Mouse (Mus musculus) brain, embryonic 14.5 days (tissue): Measurements from ENCODE around the gene Tgfb1. TPM values are rescaled to one million over a fixed set of nuclear protein-coding genes. Genes with fewer than 3 reads are reported as not detected.
"Not testable (repeated sequence)": the region's sequence is repeated elsewhere in the genome, so short reads cannot be mapped to it uniquely, and the experiment has no call there.

Source experiments
- DNase-seq: peaks from one replicate; pipeline ENCODE4 v3.0.0-alpha.2; 2011; ENCODE audit warnings: low read depth
- CTCF ChIP-seq: fragments of 200-500 bp; IDR thresholded peaks from 2 replicates; pipeline ENCODE4 v1.5.1; 2012; ENCODE audit warnings: inconsistent platforms, mild to moderate bottlenecking, moderate library complexity, borderline replicate concordance; ENCODE audit not compliant: insufficient read depth, insufficient read length; ENCODE audit errors: extremely low read depth
- POLR2A ChIP-seq: fragments of 200-500 bp; IDR thresholded peaks from 2 replicates; pipeline ENCODE4 v1.6.1; 2012; ENCODE audit warnings: mild to moderate bottlenecking, inconsistent platforms, borderline replicate concordance; ENCODE audit not compliant: poor library complexity, insufficient read depth, insufficient read length, severe bottlenecking; ENCODE audit errors: extremely low read depth
- polyA plus RNA-seq: library from polyadenylated mRNA; depleted of rRNA; stranded (reverse); fragments of >200 nt; gene quantifications from 2 replicates; pipeline ENCODE4 v1.2.3, GENCODE M21; 2012

The Tgfb1 gene
- polyA plus RNA-seq, 1 experiment = 7.9 TPM

DNA sequence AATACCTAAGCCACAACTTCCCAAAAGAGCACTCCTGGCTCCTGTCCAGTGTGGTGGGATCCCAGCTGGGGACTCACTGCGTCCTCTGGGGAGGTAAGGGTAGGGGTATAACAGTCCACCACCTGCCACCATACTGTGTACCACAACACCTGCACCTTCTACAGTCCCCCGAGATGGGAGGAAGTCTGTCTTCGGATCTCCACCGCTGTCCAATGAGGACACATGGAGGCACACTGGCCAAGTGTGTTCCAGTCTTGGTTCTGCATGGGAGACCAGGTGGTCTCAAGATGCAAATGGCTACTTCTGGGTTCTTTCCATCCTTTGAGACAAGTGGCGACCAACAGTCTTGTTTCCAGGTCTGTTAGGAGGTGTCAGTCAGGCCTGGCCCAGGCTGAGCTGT lies 24.4 kb downstream of the Tgfb1 start:
- DNase-seq = no peak
- TF ChIP-seq CTCF (no peak), POLR2A (no peak)

DNA sequence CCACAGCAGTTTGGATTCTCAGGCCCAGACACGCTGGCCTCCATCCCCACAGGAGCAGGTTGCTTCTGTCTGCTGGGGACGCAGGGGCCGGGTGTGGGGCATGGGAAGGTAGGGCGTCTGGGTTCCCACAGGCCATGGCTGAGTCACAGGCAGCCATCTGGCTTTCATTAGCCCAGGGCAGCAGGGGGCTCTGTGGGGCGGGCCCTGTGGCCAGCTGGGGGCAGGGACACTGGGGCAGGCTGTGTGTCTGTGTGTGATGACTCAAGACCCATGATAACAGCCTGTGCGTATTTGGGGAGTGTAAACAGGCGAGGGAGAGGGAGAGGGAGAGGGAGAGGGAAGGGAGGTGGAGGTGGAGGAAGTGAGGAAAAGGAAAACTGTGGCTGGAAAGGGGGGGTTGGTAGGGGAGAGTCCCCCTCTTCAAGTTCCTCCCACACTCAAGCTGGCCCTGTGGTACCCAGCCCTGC lies 25.0 kb downstream of the Tgfb1 start:
- DNase-seq = no peak
- TF ChIP-seq POLR2A = no peak
- no peak for TF ChIP-seq CTCF

DNA sequence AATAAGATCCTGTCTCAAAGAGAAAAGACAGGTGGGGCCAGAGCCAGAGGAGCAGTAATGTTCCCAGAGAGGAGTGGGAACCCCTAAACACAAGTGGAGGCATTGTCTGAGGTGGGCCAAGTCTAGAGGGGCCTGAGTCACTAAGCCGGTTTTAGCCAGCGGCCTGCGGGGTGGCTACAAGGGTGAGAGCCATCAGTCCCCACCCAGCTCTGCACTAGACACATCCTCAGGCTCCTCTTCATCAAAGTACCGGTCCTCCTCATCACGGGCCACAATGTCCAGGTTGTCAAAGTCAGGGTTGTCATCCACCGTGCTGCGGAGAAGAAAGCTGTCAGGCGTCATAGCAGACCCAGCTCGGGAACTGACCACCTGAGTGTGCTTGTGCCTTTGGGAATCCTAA lies 26.0 kb downstream of the Tgfb1 start:
- TF ChIP-seq CTCF = no peak
- no peak for TF ChIP-seq POLR2A
- DNase-seq = no peak

DNA sequence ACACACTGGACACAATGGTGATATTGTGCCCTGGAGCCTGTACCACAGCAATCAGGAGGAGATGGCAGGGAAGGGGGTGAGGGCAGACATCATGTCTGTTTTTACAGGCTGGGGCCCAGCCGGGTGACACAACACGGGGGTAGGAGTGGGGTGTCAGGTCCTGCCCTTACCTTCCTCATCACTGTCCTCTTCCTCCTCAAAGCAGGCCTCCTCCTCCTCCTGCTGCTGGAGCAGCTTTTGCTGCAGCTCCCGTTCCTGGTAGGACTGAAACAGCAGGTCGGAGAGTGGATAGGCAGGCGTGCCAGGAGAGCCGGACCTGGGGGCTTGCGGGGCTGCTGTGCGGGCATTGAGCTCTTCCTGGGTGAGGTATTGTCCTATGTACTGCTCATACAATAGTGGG lies 27.8 kb downstream of the Tgfb1 start:
- DNase-seq = no peak
- TF ChIP-seq POLR2A (no peak), CTCF (no peak)

DNA sequence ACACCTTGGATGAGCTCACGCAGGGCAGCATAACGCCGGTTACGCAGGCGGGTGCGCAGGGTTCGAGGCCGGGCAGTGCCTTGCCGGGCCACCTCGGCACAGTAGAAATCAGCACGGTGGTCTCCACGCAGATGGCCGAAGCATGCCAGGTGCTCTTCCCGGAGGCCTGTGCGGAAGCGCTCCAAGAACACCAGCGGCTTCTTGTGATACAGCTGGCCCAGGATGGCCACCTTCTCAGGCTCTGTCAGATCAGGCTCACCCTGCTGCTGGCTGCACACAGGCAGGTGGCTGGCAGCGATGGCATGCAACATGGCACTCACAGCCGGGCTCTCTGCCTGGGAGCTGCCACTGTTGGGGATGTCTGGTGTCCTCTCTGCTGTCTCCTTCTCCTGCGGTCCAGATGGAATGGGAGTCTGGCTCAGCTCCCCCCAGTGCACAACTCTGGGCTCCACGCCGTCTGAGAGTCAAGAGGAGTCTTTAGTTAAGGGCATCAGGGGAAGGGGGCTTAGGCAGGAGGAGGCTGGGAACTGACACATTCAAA lies 29.0 kb downstream of the Tgfb1 start:
- DNase-seq = no peak
- TF ChIP-seq POLR2A (no peak), CTCF (no peak)

DNA sequence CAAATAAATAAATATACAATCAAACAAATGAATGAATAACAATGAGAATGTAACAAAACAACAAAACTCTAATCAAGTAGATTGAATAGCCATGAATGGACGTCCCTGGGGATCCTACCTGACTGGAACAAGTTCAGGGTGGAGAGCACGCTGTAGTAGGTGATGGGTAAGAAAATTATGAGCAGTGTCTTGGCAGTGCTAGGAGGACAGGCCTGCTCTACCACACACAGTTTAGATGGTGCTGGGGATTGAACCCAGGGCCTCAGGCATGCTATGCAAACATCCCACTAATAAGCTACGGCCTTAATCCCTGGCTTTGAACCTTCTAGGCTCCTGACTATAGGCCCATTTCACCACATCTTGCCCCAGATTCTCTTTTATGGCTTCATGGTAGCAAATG lies 30.7 kb downstream of the Tgfb1 start:
- TF ChIP-seq POLR2A (no peak), CTCF (no peak)
- DNase-seq = no peak

DNA sequence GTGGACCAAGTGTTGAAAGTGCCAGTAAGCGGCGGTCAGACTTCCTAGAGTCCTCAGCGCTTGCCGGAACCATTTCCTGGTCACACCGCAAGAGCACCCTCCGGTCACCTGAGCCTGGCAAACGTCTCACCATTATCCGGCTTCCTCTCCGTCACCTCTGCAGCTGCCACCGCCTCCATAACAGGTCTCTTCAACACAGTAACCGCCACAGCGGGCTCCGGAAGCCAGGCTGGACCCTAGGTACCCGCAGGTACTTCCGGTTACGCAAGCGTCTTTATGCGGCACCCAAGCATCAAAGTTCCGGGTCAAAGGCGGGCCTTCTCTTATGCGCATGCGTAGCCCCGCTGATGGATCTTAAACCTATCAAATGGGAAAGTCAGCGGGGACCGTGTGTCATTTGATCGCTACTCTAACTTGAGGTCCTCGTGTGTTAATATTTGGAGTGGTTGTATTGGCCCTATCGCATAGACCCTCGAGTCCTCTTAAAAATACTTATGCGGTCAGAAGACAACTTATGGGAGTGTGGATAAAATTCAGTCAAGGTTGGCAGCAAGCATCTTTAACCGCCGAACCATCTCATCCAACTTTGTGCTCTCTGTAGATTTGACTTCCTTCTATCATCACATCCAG lies 32.1 kb downstream of the Tgfb1 start, which contains the start of gene Ccdc97:
Gene Ccdc97, minus strand, starts transcription at position 301 of the 630 bp plus-strand sequence.
- peak; percentile 37; the same call in 1 of the 2 replicates for TF ChIP-seq POLR2A
- TF ChIP-seq CTCF = no peak
- DNase-seq = peak; percentile 98

DNA sequence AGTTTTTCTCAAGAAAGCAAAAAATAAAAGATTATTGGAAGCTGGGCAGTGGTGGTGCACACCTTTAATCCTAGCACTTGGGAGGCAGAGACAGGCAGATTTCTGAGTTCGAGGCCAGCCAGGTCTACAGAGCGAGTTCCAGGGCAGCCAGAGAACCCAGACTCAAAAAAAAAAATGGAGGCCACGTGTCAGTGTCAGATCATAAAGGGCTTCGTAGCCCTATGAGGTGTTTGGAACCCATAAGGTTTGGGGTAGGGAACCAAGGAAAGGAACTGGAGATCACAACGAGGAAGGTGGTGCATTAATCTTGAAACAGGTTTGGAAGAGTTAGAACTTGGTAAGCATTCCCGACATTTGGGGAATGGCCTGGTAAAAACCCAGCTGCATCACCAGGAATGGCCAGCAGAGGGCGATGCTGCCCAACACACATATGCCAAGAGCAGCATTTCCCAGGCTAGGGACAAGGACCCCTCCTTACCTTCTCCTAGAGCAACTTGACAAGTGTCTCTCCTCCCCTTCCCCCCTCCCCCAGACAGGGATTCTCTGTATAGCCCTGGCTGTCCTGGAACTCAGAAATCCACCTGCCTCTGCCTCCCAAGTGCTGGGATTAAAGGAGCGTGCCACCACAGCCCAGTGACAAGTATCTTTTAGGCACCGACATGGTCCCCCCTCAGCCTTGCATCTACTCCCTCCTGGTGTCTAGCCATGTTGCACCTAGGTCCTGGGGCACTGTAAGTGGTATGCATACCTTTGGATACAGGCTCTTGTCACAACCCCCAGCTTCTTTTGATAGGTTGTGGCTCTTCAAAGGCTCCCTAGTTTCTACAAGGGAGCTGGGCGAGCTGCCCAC lies 33.2 kb downstream of the Tgfb1 start:
- TF ChIP-seq POLR2A (no peak), CTCF (peak; percentile 97)
- peak; percentile 81 for DNase-seq

DNA sequence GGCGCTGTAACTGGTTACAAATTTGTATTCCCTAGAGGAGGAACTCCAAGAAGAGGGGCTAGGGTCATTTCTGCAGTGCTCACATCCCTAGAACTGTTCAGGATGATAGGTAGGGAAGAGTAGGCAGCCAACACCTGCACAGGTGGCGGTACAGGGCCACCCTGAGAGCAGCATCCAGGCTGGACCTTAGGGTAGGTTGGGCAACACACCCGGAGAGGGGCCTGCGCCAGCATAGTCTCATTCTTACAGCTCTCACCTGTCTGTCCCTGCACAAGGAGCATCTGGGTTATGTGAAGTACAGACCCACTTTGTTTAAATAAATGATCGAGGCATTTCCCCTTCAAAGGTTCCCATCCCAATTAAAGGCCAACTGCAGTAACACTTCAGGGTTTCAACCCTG lies 34.0 kb downstream of the Tgfb1 start:
- no peak for DNase-seq
- TF ChIP-seq POLR2A = no peak
- no peak for TF ChIP-seq CTCF

DNA sequence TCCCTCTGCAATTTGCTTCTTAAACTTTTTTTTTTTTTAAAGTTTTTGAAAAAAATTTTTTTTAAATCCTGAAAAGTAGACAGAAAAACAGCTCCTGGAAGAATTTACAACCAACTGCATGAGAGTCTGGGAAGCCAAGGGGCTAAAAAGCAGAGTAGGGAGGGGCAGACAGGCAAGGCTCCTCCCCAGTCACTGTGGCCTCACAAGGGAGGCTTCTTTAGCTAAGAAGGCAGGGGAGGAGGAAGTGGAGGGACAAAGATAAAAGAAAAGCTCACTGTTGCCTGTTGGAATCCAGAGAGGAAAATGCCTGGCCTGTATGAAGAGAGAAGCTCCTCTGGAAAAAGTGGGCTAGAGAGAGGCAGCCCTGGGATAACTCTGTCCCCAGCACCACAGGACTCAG lies 35.0 kb downstream of the Tgfb1 start:
- not testable (repeated sequence) for DNase-seq

DNA sequence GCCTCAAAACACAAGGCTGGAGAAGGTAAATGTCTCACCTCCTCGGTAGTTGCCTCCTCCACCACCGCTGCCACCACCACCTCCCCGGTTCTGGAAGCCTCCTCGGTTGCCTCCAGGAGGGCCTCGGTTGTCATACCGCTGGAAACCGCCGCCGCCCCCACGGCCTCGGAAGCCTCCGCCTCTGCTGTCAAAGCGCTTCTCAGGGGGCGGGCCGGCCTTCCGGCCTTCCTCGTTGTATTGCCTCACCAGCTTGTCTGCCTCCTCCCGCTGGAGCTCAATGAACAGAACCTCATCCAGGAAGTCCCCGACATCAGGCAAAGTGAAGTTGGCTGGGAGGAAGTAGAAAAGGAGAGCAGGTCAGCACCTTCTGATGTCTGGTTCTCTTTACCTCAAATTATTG lies 39.1 kb downstream of the Tgfb1 start:
- no peak for DNase-seq
- TF ChIP-seq POLR2A = no peak
- TF ChIP-seq CTCF = no peak

DNA sequence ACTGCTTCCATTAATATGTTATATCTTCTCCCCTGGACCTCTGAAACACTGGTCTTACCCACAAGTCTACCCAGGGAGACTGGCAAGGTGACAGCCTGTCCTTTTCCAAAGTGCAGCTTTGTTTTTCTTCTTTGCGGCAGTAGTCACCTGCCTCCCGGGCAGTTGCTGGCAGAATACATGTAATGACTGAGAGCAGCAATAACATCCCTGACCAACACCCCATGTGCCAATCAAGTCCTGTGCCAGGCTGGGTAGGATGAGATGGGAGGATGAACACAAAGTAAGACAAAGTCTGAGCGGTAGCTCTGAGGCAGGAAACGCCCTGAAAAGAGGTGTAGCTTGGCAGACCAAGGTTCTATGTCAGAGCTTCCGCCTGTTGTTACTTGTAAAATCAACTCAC lies 41.0 kb downstream of the Tgfb1 start:
- no peak for TF ChIP-seq CTCF
- no peak for TF ChIP-seq POLR2A
- no peak for DNase-seq

DNA sequence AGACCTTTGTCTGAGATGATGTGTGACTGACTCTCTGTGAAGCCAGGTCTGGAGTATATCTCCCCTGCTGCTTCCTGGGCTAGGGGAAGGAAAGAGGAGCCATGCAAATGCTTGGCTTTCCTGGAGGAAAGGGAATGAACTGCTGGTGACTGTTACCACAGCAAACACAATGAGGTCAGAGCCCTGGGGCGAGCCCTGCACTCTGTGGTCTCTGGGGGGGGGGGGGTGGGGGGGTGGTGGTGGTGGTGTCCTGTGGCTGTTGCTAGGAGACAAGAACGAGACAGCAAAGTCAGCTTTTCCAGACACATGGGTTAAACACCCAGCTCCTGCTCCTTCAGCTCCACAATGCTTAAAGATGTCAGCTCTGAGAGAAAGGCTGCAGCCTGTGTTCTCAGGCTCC lies 42.6 kb downstream of the Tgfb1 start:
- no peak for DNase-seq
- no peak for TF ChIP-seq CTCF
- no peak for TF ChIP-seq POLR2A
